Mouse (Mus musculus): ENCODE measurements around the gene Mbd3l2.

- no peak for TF ChIP-seq CTCF (IDR thresholded peaks at IDR 0.05; ENCODE audit: extremely low read depth, insufficient read length, insufficient replicate concordance, low read depth, low read length)
- no peak for TF ChIP-seq POLR2A (IDR thresholded peaks at IDR 0.05; ENCODE audit: low read depth, low read length)
Measured at GRCm38 (mm10) chr9:18430354-18430753, at the start of gene Mbd3l2.
